10 mouse cellular contexts compared by ENCODE assay signal in genomic region chr17:34571875-34572274, GRCm38 (mm10). TPM values are rescaled to one million over a fixed set of nuclear protein-coding genes. Genes with fewer than 3 reads are reported as not detected.
DNase-seq lines count a peak whose midpoint lies in the region; ATAC-seq and TF ChIP-seq lines count a peak whose summit lies in the region.
"Had no signal": no experiment of that assay in that cellular context is flagged by ENCODE, and none has a peak within 500 bp of the region (broad histone marks: within the 10 kb centered on the region; RNA-seq: fewer than 3 reads in every experiment).

No protein-coding gene starts in this region.

- H3K9ac ChIP-seq in liver, adult 2 months (ENCODE audit: low read depth, low read length): no peak overlapping the region
- H3K9ac ChIP-seq in liver, embryonic 12.5 days: no peak overlapping the region
- no peak overlapping the region for H3K9ac ChIP-seq in ES-Bruce4 (ENCODE audit: low read depth, poor library complexity, severe bottlenecking)
- H3K9ac ChIP-seq: midbrain, embryonic 12.5 days had no signal

- H3K36me3 ChIP-seq in liver, adult 2 months (ENCODE audit: control insufficient read depth, insufficient read depth, low read length): no peaks in the 10 kb centered on the region
- H3K36me3 ChIP-seq in liver, embryonic 12.5 days: no peaks in the 10 kb centered on the region
- H3K36me3 ChIP-seq in ES-Bruce4 (ENCODE audit: control insufficient read depth, insufficient read depth, low read length, poor library complexity, severe bottlenecking): no peaks in the 10 kb centered on the region
- H3K36me3 ChIP-seq: forebrain, embryonic 10.5 days; midbrain, embryonic 12.5 days had no signal

- no peak for ATAC-seq in liver, embryonic 12.5 days

- H3K9me3 ChIP-seq in liver, embryonic 12.5 days (replicated peaks): no peaks in the 10 kb centered on the region
- H3K9me3 ChIP-seq in ES-Bruce4 (replicated peaks; ENCODE audit: control insufficient read depth, insufficient read depth, low read length, poor library complexity, severe bottlenecking): no peaks in the 10 kb centered on the region
- H3K9me3 ChIP-seq: forebrain, embryonic 10.5 days; midbrain, embryonic 12.5 days had no signal

- intact Hi-C loops in left cerebral cortex, postnatal 36 days (cut with DNase I): no loop called here

- DNase-seq in liver, adult 2 months (ENCODE audit: extremely low read depth, low read depth, low spot score): no peak
- DNase-seq in ZHBTc4 (ENCODE audit: low read depth, low spot score): peak; percentile 62
- peak; percentile 61 for DNase-seq in naive thymus-derived CD4-positive, alpha-beta T cell, adult 2 months (ENCODE audit: low read depth)
- DNase-seq in urinary bladder, adult 2 months (ENCODE audit: low spot score): no peak
- DNase-seq in left cerebral cortex, postnatal 36 days (ENCODE audit: low spot score in 2 of 2): no peak
- DNase-seq: kidney, adult 9 months had no signal

- no peak for TF ChIP-seq POLR2A in liver, adult 2 months (IDR thresholded peaks at IDR 0.05; ENCODE audit: extremely low read depth, insufficient read depth, low read length)
- TF ChIP-seq POLR2A in ES-Bruce4 (IDR thresholded peaks at IDR 0.05; ENCODE audit: insufficient read depth, low read length): no peak

- TF ChIP-seq CTCF in liver, adult 2 months (IDR thresholded peaks at IDR 0.05; ENCODE audit: low read depth, low read length): peak; percentile 79
- peak; percentile 84 for TF ChIP-seq CTCF in ES-Bruce4 (IDR thresholded peaks at IDR 0.05; ENCODE audit: low read depth, low read length)

- TF ChIP-seq EP300 in ES-Bruce4 (IDR thresholded peaks at IDR 0.05; ENCODE audit: insufficient read depth, low read depth, low read length): no peak

- no peaks in the 10 kb centered on the region for H3K79me2 ChIP-seq in liver, adult 2 months (ENCODE audit: control insufficient read depth, insufficient read depth, low read length)

- no peak overlapping the region for H3K27ac ChIP-seq in liver, adult 2 months (replicated peaks; ENCODE audit: insufficient read depth, low read depth, low read length)
- no peak overlapping the region for H3K27ac ChIP-seq in liver, embryonic 12.5 days
- no peak overlapping the region for H3K27ac ChIP-seq in ES-Bruce4 (ENCODE audit: insufficient read depth, low read length)
- H3K27ac ChIP-seq: midbrain, embryonic 12.5 days had no signal

- H3K4me3 ChIP-seq in liver, adult 2 months (ENCODE audit: insufficient read depth, low read depth, low read length): no peak overlapping the region
- H3K4me3 ChIP-seq in liver, embryonic 12.5 days: no peak overlapping the region
- peak overlapping the region; percentile 15 for H3K4me3 ChIP-seq in ES-Bruce4 (ENCODE audit: low read depth, low read length)
- H3K4me3 ChIP-seq: forebrain, embryonic 10.5 days; midbrain, embryonic 12.5 days had no signal

- H3K4me1 ChIP-seq in liver, adult 2 months (ENCODE audit: control insufficient read depth, insufficient read depth, low read length): no peaks in the 10 kb centered on the region
- H3K4me1 ChIP-seq in liver, embryonic 12.5 days: no peaks in the 10 kb centered on the region
- no peaks in the 10 kb centered on the region for H3K4me1 ChIP-seq in ES-Bruce4 (ENCODE audit: control insufficient read depth, insufficient read depth, low read length)
- H3K4me1 ChIP-seq: midbrain, embryonic 12.5 days had no signal

- WGBS in liver, adult 2 months: 28% methylated on average over 5 of the region's 5 CpGs
- WGBS in liver, embryonic 12.5 days (ENCODE audit: insufficient replicate concordance): 13% methylated on average over 5 of the region's 5 CpGs

- H3K4me2 ChIP-seq in liver, embryonic 12.5 days: no peak overlapping the region
- H3K4me2 ChIP-seq: midbrain, embryonic 12.5 days had no signal

- no peaks in the 10 kb centered on the region for H3K27me3 ChIP-seq in liver, adult 2 months (ENCODE audit: control insufficient read depth, insufficient read depth, low read length)
- peaks cover 26% of the 10 kb centered on the region; the same call in 1 of the 2 replicates for H3K27me3 ChIP-seq in liver, embryonic 12.5 days (replicated peaks)
- no peaks in the 10 kb centered on the region for H3K27me3 ChIP-seq in ES-Bruce4 (ENCODE audit: control insufficient read depth, insufficient read depth, low read length, poor library complexity, severe bottlenecking)

RNA-seq across cellular contexts. Expression of gene Notch4, which starts 7.8 kb away (rescaled TPM):
- 0.83 and 2.6 TPM in 2 replicates for total RNA-seq in liver, adult 2 months (2014; rRNA removed)
- 1.8 and 3.4 TPM in 2 replicates for polyA plus RNA-seq in liver, adult 2 months (2012; rRNA removed)
- polyA plus RNA-seq in liver, embryonic 12.5 days (2016; fragmentation: Nextera tagmentation; extraction: Ambion mirVana): 1.7 and 2.0 TPM in 2 replicates
- polyA plus RNA-seq in ES-Bruce4 (2011; ENCODE audit: insufficient read depth, insufficient read length, low read depth, missing spikeins): 4.6 and 7.0 TPM in 2 replicates
- 3.2 and 5.5 TPM in 2 replicates for polyA plus RNA-seq in urinary bladder, adult 2 months (2012; rRNA removed)
- total RNA-seq in left cerebral cortex, postnatal 36 days (2021): 10 to 100 TPM; 11.3 to 16.1 TPM

RNA-seq across cellular contexts. Expression of gene Gpsm3, which starts 17.7 kb away (rescaled TPM):
- total RNA-seq in liver, adult 2 months (2014; rRNA removed): 0.65 and 0.94 TPM in 2 replicates
- 2.5 and 3.4 TPM in 2 replicates for polyA plus RNA-seq in liver, adult 2 months (2012; rRNA removed)
- 10.7 and 11.0 TPM in 2 replicates for polyA plus RNA-seq in liver, embryonic 12.5 days (2016; fragmentation: Nextera tagmentation; extraction: Ambion mirVana)
- polyA plus RNA-seq in ES-Bruce4 (2011; ENCODE audit: insufficient read depth, insufficient read length, low read depth, missing spikeins): 3.9 and 4.2 TPM in 2 replicates
- 9.5 and 12.6 TPM in 2 replicates for polyA plus RNA-seq in urinary bladder, adult 2 months (2012; rRNA removed)
- 1 to 10 TPM; 2.6 to 2.9 TPM for total RNA-seq in left cerebral cortex, postnatal 36 days (2021)

RNA-seq across cellular contexts. Expression of gene Pbx2, which starts 19.2 kb away (rescaled TPM):
- 10.9 and 17.1 TPM in 2 replicates for total RNA-seq in liver, adult 2 months (2014; rRNA removed)
- polyA plus RNA-seq in liver, adult 2 months (2012; rRNA removed): 19.5 and 21.1 TPM in 2 replicates
- polyA plus RNA-seq in liver, embryonic 12.5 days (2016; fragmentation: Nextera tagmentation; extraction: Ambion mirVana): 6.9 and 8.3 TPM in 2 replicates
- polyA plus RNA-seq in ES-Bruce4 (2011; ENCODE audit: insufficient read depth, insufficient read length, low read depth, missing spikeins): 66.1 and 73.0 TPM in 2 replicates
- 55.2 and 58.1 TPM in 2 replicates for polyA plus RNA-seq in urinary bladder, adult 2 months (2012; rRNA removed)
- total RNA-seq in left cerebral cortex, postnatal 36 days (2021): 10 to 100 TPM; 53.2 to 58.4 TPM

RNA-seq across cellular contexts. Expression of gene Ager, which starts 25.8 kb away (rescaled TPM):
- total RNA-seq in liver, adult 2 months (2014; rRNA removed): 0.07 and 0.09 TPM in 2 replicates
- polyA plus RNA-seq in liver, adult 2 months (2012; rRNA removed): 0.21 and 0.29 TPM in 2 replicates
- polyA plus RNA-seq in liver, embryonic 12.5 days (2016; fragmentation: Nextera tagmentation; extraction: Ambion mirVana): 1.3 and 1.5 TPM in 2 replicates
- polyA plus RNA-seq in ES-Bruce4 (2011; ENCODE audit: insufficient read depth, insufficient read length, low read depth, missing spikeins): 1.4 and 2.5 TPM in 2 replicates
- polyA plus RNA-seq in urinary bladder, adult 2 months (2012; rRNA removed): 5.1 and 6.1 TPM in 2 replicates
- total RNA-seq in left cerebral cortex, postnatal 36 days (2021): under 1 TPM; 0.30 to 0.75 TPM

RNA-seq across cellular contexts. Expression of gene Rnf5, which starts 31.6 kb away (rescaled TPM):
- total RNA-seq in liver, adult 2 months (2014; rRNA removed): 23.0 and 31.5 TPM in 2 replicates
- polyA plus RNA-seq in liver, adult 2 months (2012; rRNA removed): 155 and 182 TPM in 2 replicates
- 94.8 and 101 TPM in 2 replicates for polyA plus RNA-seq in liver, embryonic 12.5 days (2016; fragmentation: Nextera tagmentation; extraction: Ambion mirVana)
- 74.3 and 75.9 TPM in 2 replicates for polyA plus RNA-seq in ES-Bruce4 (2011; ENCODE audit: insufficient read depth, insufficient read length, low read depth, missing spikeins)
- polyA plus RNA-seq in urinary bladder, adult 2 months (2012; rRNA removed): 82.7 and 91.4 TPM in 2 replicates
- total RNA-seq in left cerebral cortex, postnatal 36 days (2021): 10 to 100 TPM; 66.9 to 72.0 TPM

Comparison
In these comparisons a context has a peak if more than half of its experiments do, and no peak if none do; other contexts are left out.
1. DNase-seq: peak in ZHBTc4 (single experiment) and naive thymus-derived CD4-positive, alpha-beta T cell, adult 2 months (single experiment); none in liver, adult 2 months (single experiment), urinary bladder, adult 2 months (single experiment) and left cerebral cortex, postnatal 36 days (0 of 2).